Mouse (Mus musculus) embryonic facial prominence, embryonic 10.5 days (tissue): ENCODE data around the gene D430041D05Rik. TPM values are rescaled to one million over a fixed set of nuclear protein-coding genes. Genes with fewer than 3 reads are reported as not detected.

Experiments
- DNase-seq: peaks from one replicate; pipeline ENCODE4 v3.0.0-alpha.2; 2017; ENCODE audit warnings: low spot score
- H3K27ac ChIP-seq: fragments of 300-500 bp; sonication (generic); replicated peaks from 2 replicates; pipeline ENCODE4 v1.5.1; 2016; ENCODE audit warnings: mild to moderate bottlenecking
- H3K27me3 ChIP-seq: fragments of 300-500 bp; sonication (generic); replicated peaks from 2 replicates; pipeline ENCODE4 v1.6.1; 2016; ENCODE audit warnings: low read depth, mild to moderate bottlenecking; ENCODE audit not compliant: poor library complexity, severe bottlenecking
- H3K36me3 ChIP-seq: fragments of 300-500 bp; sonication (generic); replicated peaks from 2 replicates; pipeline ENCODE4 v1.6.1; 2016; ENCODE audit warnings: mild to moderate bottlenecking, moderate library complexity
- H3K4me1 ChIP-seq: fragments of 300-500 bp; sonication (generic); 2 replicates; pipeline ENCODE4 v1.6.1; 2016
- H3K4me3 ChIP-seq: fragments of 300-500 bp; sonication (generic); 2 replicates; pipeline ENCODE4 v1.5.1; 2016; ENCODE audit warnings: mild to moderate bottlenecking, moderate library complexity
- H3K9me3 ChIP-seq: fragments of 300-500 bp; sonication (generic); 2 replicates; pipeline ENCODE4 v1.6.1; 2016; ENCODE audit warnings: mild to moderate bottlenecking
- WGBS: fragments of 180-500 bp; shearing (Covaris S2); methylation state at CpG from one replicate; pipeline ENCODE4 v1.1.7; 2016; 5-methylcytosine and 5-hydroxymethylcytosine counted together
- polyA plus RNA-seq: library from polyadenylated mRNA; unstranded; fragments of >200 nt; fragmentation: Nextera tagmentation; extraction: Ambion mirVana; gene quantifications from 2 replicates; pipeline ENCODE4 v1.2.1, GENCODE M21; 2016

Gene D430041D05Rik
- polyA plus RNA-seq, 1 experiment from 2014 or later: 0.60 TPM

- Histone ChIP-seq H3K9me3 (no peaks in the 10 kb centered on the region), H3K27ac (no peak overlapping the region), H3K4me3 (no peak overlapping the region), H3K36me3 (no peaks in the 10 kb centered on the region), H3K4me1 (peaks cover 13% of the 10 kb centered on the region), H3K27me3 (no peaks in the 10 kb centered on the region)
- DNase-seq: no peak
- 93% methylated on average over 18 of the region's 18 CpGs for WGBS
Observed at GRCm38 (mm10) chr2:104192401-104193141, 218.2 kb downstream of the D430041D05Rik start.

- no peaks in the 10 kb centered on the region for H3K9me3 ChIP-seq
- no peaks in the 10 kb centered on the region for H3K27me3 ChIP-seq
- no peak overlapping the region for H3K4me3 ChIP-seq
- no peak for DNase-seq
- H3K4me1 ChIP-seq: peaks cover 9% of the 10 kb centered on the region; the same call in 1 of the 2 replicates
- no peaks in the 10 kb centered on the region for H3K36me3 ChIP-seq
- H3K27ac ChIP-seq: no peak overlapping the region
- WGBS: 58% methylated on average over 2 of the region's 2 CpGs
Observed at GRCm38 (mm10) chr2:104191723-104192122, 219.1 kb downstream of the D430041D05Rik start.

GRCm38 (mm10) chr2:104188859-104189258, 222.0 kb downstream of the D430041D05Rik start:
- H3K27ac ChIP-seq: no peak overlapping the region
- no peaks in the 10 kb centered on the region for H3K9me3 ChIP-seq
- peaks cover 5% of the 10 kb centered on the region; the same call in 1 of the 2 replicates for H3K4me1 ChIP-seq
- H3K4me3 ChIP-seq: no peak overlapping the region
- no peaks in the 10 kb centered on the region for H3K27me3 ChIP-seq
- no peak for DNase-seq
- H3K36me3 ChIP-seq: no peaks in the 10 kb centered on the region
- WGBS: 81% methylated on average over 2 of the region's 2 CpGs

- Histone ChIP-seq H3K27ac (no peak overlapping the region), H3K9me3 (no peaks in the 10 kb centered on the region), H3K4me1 (peaks cover 5% of the 10 kb centered on the region; the same call in 1 of the 2 replicates), H3K27me3 (no peaks in the 10 kb centered on the region), H3K36me3 (no peaks in the 10 kb centered on the region), H3K4me3 (no peak overlapping the region)
- 65% methylated on average over 3 of the region's 3 CpGs for WGBS
- no peak for DNase-seq
Observed at GRCm38 (mm10) chr2:104187073-104187472, 223.7 kb downstream of the D430041D05Rik start.

- no peaks in the 10 kb centered on the region for H3K9me3 ChIP-seq
- H3K27me3 ChIP-seq: no peaks in the 10 kb centered on the region
- no peaks in the 10 kb centered on the region for H3K36me3 ChIP-seq
- peaks cover 3% of the 10 kb centered on the region; the same call in 1 of the 2 replicates for H3K4me1 ChIP-seq
- 88% methylated on average over 5 of the region's 5 CpGs for WGBS
- DNase-seq: no peak
- no peak overlapping the region for H3K27ac ChIP-seq
- H3K4me3 ChIP-seq: no peak overlapping the region
Observed at GRCm38 (mm10) chr2:104185616-104186015, 225.2 kb downstream of the D430041D05Rik start.

- Histone ChIP-seq H3K36me3 (no peaks in the 10 kb centered on the region), H3K4me3 (no peak overlapping the region), H3K9me3 (no peaks in the 10 kb centered on the region), H3K4me1 (peaks cover 3% of the 10 kb centered on the region; the same call in 1 of the 2 replicates), H3K27me3 (no peaks in the 10 kb centered on the region), H3K27ac (no peak overlapping the region)
- 72% methylated on average over 4 of the region's 4 CpGs for WGBS
- no peak for DNase-seq
Observed at GRCm38 (mm10) chr2:104184296-104184695, 226.5 kb downstream of the D430041D05Rik start.

- peaks cover 3% of the 10 kb centered on the region; the same call in 1 of the 2 replicates for H3K4me1 ChIP-seq
- no peak overlapping the region for H3K4me3 ChIP-seq
- H3K9me3 ChIP-seq: no peaks in the 10 kb centered on the region
- no peak for DNase-seq
- no peaks in the 10 kb centered on the region for H3K27me3 ChIP-seq
- no peaks in the 10 kb centered on the region for H3K36me3 ChIP-seq
- 81% methylated on average over 5 of the region's 5 CpGs for WGBS
- H3K27ac ChIP-seq: no peak overlapping the region
Observed at GRCm38 (mm10) chr2:104183246-104183845, 227.5 kb downstream of the D430041D05Rik start.

GRCm38 (mm10) chr2:104179636-104180035, 231.2 kb downstream of the D430041D05Rik start:
- H3K4me1 ChIP-seq: peaks cover 18% of the 10 kb centered on the region
- no peaks in the 10 kb centered on the region for H3K27me3 ChIP-seq
- 87% methylated on average over 8 of the region's 8 CpGs for WGBS
- H3K9me3 ChIP-seq: no peaks in the 10 kb centered on the region
- no peak for DNase-seq
- no peak overlapping the region for H3K27ac ChIP-seq
- H3K4me3 ChIP-seq: no peak overlapping the region
- no peaks in the 10 kb centered on the region for H3K36me3 ChIP-seq

GRCm38 (mm10) chr2:104178251-104178650, 232.6 kb downstream of the D430041D05Rik start:
- Histone ChIP-seq H3K4me3 (no peak overlapping the region), H3K27me3 (no peaks in the 10 kb centered on the region), H3K27ac (no peak overlapping the region), H3K9me3 (no peaks in the 10 kb centered on the region), H3K4me1 (peaks cover 18% of the 10 kb centered on the region), H3K36me3 (no peaks in the 10 kb centered on the region)
- no peak for DNase-seq
- 85% methylated on average over 4 of the region's 4 CpGs for WGBS

GRCm38 (mm10) chr2:104176979-104177704, 233.7 kb downstream of the D430041D05Rik start:
- no peaks in the 10 kb centered on the region for H3K36me3 ChIP-seq
- 60% methylated on average over 13 of the region's 13 CpGs for WGBS
- no peaks in the 10 kb centered on the region for H3K9me3 ChIP-seq
- no peaks in the 10 kb centered on the region for H3K27me3 ChIP-seq
- peaks cover 18% of the 10 kb centered on the region for H3K4me1 ChIP-seq
- H3K27ac ChIP-seq: peak overlapping the region; percentile 57
- peak; percentile 34 for DNase-seq
- H3K4me3 ChIP-seq: no peak overlapping the region

- Histone ChIP-seq H3K27ac (peak overlapping the region; percentile 57; the same call in 1 of the 2 replicates), H3K36me3 (no peaks in the 10 kb centered on the region), H3K27me3 (no peaks in the 10 kb centered on the region), H3K4me1 (peaks cover 18% of the 10 kb centered on the region), H3K4me3 (no peak overlapping the region), H3K9me3 (no peaks in the 10 kb centered on the region)
- 76% methylated on average over 17 of the region's 17 CpGs for WGBS
- DNase-seq: no peak
Observed at GRCm38 (mm10) chr2:104176166-104176978, 234.4 kb downstream of the D430041D05Rik start.
